Mouse (Mus musculus) hindbrain, embryonic 14.5 days (tissue): ENCODE measurements around the gene Galnt16. TPM values are rescaled to one million over a fixed set of nuclear protein-coding genes. Genes with fewer than 3 reads are reported as not detected.

Experiments used
- ATAC-seq: fragments of 200-750 bp; cut with Nextera tagmentation; 2 replicates; pipeline ENCODE4 v1.8.0; 2017; ENCODE audit warnings: moderate number of reproducible peaks, mild to moderate bottlenecking, moderate TSS enrichment, moderate library complexity; ENCODE audit not compliant: low FRiP score
- DNase-seq: peaks from one replicate; pipeline ENCODE4 v3.0.0-alpha.2; 2015; ENCODE audit warnings: low spot score
- H3K27ac ChIP-seq: fragments of 300-500 bp; sonication (generic); 2 replicates; pipeline ENCODE4 v1.5.1; 2014; ENCODE audit warnings: mild to moderate bottlenecking, moderate library complexity
- H3K27me3 ChIP-seq: fragments of 300-500 bp; sonication (generic); 2 replicates; pipeline ENCODE4 v1.6.1; 2014; ENCODE audit warnings: mild to moderate bottlenecking, low read length, mixed read lengths; ENCODE audit not compliant: control insufficient read depth, insufficient read depth
- H3K36me3 ChIP-seq: fragments of 300-500 bp; sonication (generic); replicated peaks from 2 replicates; pipeline ENCODE4 v1.6.1; 2014; ENCODE audit not compliant: control insufficient read depth, insufficient read depth
- H3K4me1 ChIP-seq: fragments of 300-500 bp; sonication (generic); replicated peaks from 2 replicates; pipeline ENCODE4 v1.6.1; 2014; ENCODE audit warnings: antibody characterized with exemption, low read length, mixed read lengths; ENCODE audit not compliant: control insufficient read depth, insufficient read depth
- H3K4me2 ChIP-seq: fragments of 300-500 bp; sonication (generic); replicated peaks from 2 replicates; pipeline ENCODE4 v1.6.1; 2014; ENCODE audit warnings: mild to moderate bottlenecking, moderate library complexity
- H3K4me3 ChIP-seq: fragments of 300-500 bp; sonication (generic); replicated peaks from 2 replicates; pipeline ENCODE4 v1.5.1; 2014; ENCODE audit warnings: mild to moderate bottlenecking, low read length
- H3K9ac ChIP-seq: fragments of 300-500 bp; sonication (generic); 2 replicates; pipeline ENCODE4 v1.6.1; 2014
- H3K9me3 ChIP-seq: fragments of 300-500 bp; sonication (generic); 2 replicates; pipeline ENCODE4 v1.6.1; 2016; ENCODE audit warnings: low read length; ENCODE audit not compliant: control insufficient read depth
- WGBS: fragments of 180-500 bp; shearing (Covaris S2); extraction: QIAGEN DNeasy Blood & Tissue Kit; methylation state at CpG from one replicate; pipeline ENCODE4 v1.1.7; 2014; 5-methylcytosine and 5-hydroxymethylcytosine counted together
- polyA plus RNA-seq: library from polyadenylated mRNA; unstranded; fragments of >200 nt; fragmentation: Nextera tagmentation; extraction: Ambion mirVana; gene quantifications from 2 replicates; pipeline ENCODE4 v1.2.1, GENCODE M21; 2014

Gene Galnt16
- polyA plus RNA-seq, 1 experiment from 2014 or later, result 21.2 TPM

GRCm38 (mm10) chr12:80601597-80602269 lies 83.7 kb downstream of the Galnt16 start:
- 76% methylated on average over 9 of the region's 9 CpGs for WGBS

DNA sequence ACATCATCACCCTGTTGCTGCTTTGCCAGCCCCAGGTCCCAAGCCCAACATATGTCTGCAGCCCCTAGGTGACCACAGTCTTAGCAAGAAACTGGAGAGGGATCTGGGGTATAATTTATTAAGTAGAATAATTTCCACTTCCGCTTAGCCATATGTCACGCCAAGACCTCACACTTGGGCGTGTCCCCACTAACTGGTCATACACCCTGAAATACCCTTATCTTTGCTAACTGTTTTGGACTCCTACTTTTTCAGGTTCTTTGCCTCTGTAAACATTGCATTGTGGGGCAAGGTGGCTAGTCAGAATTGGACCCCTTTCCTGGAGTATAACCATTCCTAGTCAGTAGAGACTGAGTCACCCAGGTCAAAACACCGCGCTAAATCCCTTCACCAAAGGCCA lies 84.4 kb downstream of the Galnt16 start:
- H3K9me3 ChIP-seq, result no peaks in the 10 kb centered on the region
- H3K9ac ChIP-seq, result no peak overlapping the region
- H3K4me3 ChIP-seq, result no peak overlapping the region
- WGBS, result 97% methylated on average over 5 of the region's 5 CpGs
- no peak for ATAC-seq
- no peak for DNase-seq
- H3K27me3 ChIP-seq, result no peaks in the 10 kb centered on the region
- H3K27ac ChIP-seq, result no peak overlapping the region
- H3K4me2 ChIP-seq, result no peak overlapping the region
- peaks cover 9% of the 10 kb centered on the region for H3K36me3 ChIP-seq
- H3K4me1 ChIP-seq, result 0 out of 2 replicates have a peak, but pooled peaks cover 6% of the 10 kb centered on the region

More at GRCm38 (mm10) chr12:80601597-80602269, 83.7 kb downstream of the Galnt16 start:
- DNase-seq, result no peak
- H3K27ac ChIP-seq, result no peak overlapping the region
- H3K9me3 ChIP-seq, result no peaks in the 10 kb centered on the region
- ATAC-seq, result no peak
- H3K4me3 ChIP-seq, result no peak overlapping the region
- no peak overlapping the region for H3K4me2 ChIP-seq
- peaks cover 9% of the 10 kb centered on the region for H3K36me3 ChIP-seq
- 0 out of 2 replicates have a peak, but pooled peaks cover 6% of the 10 kb centered on the region for H3K4me1 ChIP-seq
- H3K27me3 ChIP-seq, result no peaks in the 10 kb centered on the region
- H3K9ac ChIP-seq, result no peak overlapping the region

DNA sequence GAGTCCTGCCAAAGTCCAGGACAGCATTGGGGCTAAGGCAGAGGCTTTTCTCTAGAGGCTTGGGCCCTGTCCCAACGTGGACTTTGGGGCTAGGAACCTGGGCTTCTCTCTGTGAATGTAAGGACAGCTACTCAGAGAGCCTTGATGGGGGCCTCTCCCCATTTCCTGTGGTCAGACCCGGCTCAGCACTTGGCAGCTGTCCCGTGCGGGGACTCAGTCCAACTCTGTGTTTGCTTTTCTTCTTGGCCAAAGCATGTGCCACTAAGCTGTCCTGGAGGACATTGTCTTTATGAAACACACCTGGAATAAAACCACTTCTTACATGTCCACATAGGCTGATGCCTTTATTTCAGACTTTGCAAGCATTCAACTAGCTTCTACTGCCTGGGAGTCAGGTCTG lies 85.5 kb downstream of the Galnt16 start:
- Histone ChIP-seq H3K9ac (no peak overlapping the region), H3K4me3 (no peak overlapping the region), H3K27ac (no peak overlapping the region; the same call in 1 of the 2 replicates), H3K4me1 (0 out of 2 replicates have a peak, but pooled peaks cover 6% of the 10 kb centered on the region), H3K4me2 (no peak overlapping the region), H3K27me3 (no peaks in the 10 kb centered on the region), H3K9me3 (no peaks in the 10 kb centered on the region), H3K36me3 (peaks cover 6% of the 10 kb centered on the region)
- ATAC-seq (no peak), DNase-seq (no peak)
- WGBS, result 70% methylated on average over 4 of the region's 4 CpGs

DNA sequence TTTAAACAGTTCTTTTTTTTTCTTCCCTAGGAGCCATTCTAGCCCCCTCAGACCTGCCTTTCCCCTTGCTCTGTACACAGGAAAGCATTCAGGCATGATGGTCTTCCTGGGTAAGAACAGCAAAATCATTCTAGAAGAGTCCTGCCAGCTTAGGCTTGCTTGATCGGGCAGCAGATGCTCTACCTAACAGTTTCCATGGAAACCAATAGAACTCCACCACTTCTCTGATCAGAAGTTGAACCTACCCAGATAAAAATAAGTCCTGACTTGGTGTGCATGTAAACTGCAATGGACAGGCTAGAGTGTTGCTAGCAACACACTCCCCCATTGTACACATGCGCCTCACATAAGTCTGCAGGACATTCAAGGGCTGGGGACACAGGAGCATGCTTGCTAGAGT lies 86.1 kb downstream of the Galnt16 start:
- Histone ChIP-seq H3K9me3 (no peaks in the 10 kb centered on the region), H3K4me1 (0 out of 2 replicates have a peak, but pooled peaks cover 6% of the 10 kb centered on the region), H3K27ac (0 out of 2 replicates have a peak overlapping the region, but pooled peaks have one; percentile 26), H3K36me3 (peaks cover 6% of the 10 kb centered on the region), H3K27me3 (no peaks in the 10 kb centered on the region), H3K9ac (no peak overlapping the region), H3K4me2 (no peak overlapping the region), H3K4me3 (no peak overlapping the region)
- ATAC-seq, result no peak
- DNase-seq, result no peak
- 73% methylated on average over 2 of the region's 2 CpGs for WGBS

DNA sequence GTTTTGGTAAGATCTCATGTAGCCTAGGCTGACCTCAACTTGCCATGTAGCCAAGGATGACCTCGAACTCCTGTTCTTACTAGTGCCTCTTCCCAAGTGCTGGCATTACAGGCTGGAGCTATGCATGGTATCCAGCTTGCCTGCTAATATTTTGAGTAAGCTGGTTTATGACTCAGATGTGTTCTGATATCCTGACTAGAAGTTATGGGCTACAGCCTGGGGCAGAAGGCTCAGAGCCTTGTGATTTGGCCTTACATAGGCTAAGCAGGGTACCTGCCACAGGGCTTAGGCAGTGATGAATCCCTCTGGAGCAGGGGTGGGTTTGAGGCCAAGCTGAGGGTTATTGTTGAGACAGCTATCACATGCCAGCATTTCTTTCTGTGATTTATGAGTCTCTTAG lies 90.5 kb downstream of the Galnt16 start:
- WGBS, result 91% methylated on average over 1 of the region's 1 CpGs
- Histone ChIP-seq H3K4me2 (no peak overlapping the region), H3K27ac (no peak overlapping the region), H3K36me3 (no peaks in the 10 kb centered on the region; the same call in 1 of the 2 replicates), H3K9ac (no peak overlapping the region), H3K4me3 (no peak overlapping the region), H3K9me3 (no peaks in the 10 kb centered on the region), H3K27me3 (no peaks in the 10 kb centered on the region), H3K4me1 (0 out of 2 replicates have a peak, but pooled peaks cover 6% of the 10 kb centered on the region)
- no peak for ATAC-seq
- DNase-seq, result no peak

GRCm38 (mm10) chr12:80609928-80610327 lies 91.9 kb downstream of the Galnt16 start:
- Histone ChIP-seq H3K36me3 (no peaks in the 10 kb centered on the region), H3K9me3 (no peaks in the 10 kb centered on the region), H3K27ac (no peak overlapping the region), H3K4me2 (no peak overlapping the region), H3K4me3 (no peak overlapping the region), H3K9ac (no peak overlapping the region), H3K4me1 (no peaks in the 10 kb centered on the region), H3K27me3 (no peaks in the 10 kb centered on the region)
- no peak for DNase-seq
- no peak for ATAC-seq
- WGBS, result 80% methylated on average over 3 of the region's 3 CpGs

DNA sequence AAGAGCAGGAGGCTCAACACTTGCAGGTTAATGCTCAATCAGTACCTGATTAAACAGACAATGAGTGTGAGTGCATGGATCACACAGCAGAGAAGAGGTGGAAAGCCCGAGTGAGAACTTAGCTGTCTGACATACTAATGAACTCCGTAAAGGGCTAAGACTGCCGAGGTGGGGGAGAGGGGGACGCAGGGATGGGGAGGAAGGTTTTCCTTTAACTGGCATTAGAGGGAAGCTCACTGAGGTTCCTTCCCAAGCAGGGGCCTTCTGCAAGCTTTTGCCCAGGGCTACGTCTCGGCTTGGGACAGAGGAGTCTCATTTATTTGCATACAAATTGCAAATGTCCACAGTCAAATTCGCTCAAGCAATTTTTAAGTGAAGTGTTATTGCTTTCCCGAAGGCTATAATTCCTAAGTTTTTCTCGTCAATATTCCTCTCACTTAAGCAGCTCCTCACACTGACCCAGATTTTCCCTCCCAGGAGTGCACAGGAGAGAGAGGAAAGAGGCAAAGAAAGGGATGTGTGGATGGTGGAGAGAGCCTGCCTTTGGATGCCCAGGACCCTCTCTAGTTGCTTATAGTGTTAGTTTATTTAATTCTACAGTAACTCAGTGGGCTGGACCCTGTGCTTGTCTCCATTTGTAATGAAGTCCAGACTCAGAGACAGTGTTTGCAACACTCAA lies 94.2 kb downstream of the Galnt16 start:
- peak; percentile 51; the same call in 1 of the 2 replicates for ATAC-seq
- H3K4me2 ChIP-seq, result no peak overlapping the region

DNA sequence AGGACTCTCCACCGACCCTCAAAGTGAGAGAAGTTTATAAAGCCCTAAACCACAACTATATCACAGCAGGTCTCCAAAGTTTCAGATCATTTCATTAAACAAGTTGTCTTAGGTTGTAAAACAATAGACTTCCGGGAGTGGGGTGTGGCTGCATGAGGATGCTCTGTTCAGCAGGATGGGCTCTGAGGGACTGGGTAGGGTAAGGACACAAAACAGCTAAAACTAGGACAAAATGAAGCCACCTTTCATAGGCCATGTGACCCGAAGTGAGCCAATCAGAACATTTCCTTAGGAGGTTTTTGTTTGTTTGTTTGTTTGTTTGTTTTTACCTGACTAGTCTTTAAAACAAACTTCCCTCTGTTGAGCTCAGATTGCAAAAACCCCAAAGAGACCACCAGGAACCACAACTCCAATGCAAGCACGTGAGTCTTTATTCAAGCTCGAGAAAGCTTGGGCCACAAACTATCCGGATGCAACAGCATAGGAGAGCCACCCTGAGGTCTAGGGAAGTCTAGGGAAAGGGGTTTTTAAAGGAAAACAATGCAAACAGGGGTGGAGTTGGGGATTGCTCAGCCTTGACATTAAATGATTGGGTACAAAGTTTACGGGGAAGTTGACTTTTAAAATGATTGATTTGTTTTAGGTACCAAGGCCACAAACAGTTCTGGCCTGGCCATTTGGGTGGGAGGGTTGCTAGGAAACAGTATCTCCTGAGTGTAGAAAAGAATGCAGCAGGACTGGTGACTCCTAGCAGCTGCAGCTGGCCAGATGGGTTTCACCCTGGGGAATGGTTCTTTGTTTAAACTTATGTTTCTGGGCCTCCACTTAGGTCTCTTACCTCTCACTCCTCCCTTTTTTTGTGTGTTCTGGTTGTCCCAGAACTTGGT lies 97.5 kb downstream of the Galnt16 start:
- WGBS, result 48% methylated on average over 7 of the region's 7 CpGs
- no peak overlapping the region for H3K27ac ChIP-seq
- no peak for DNase-seq
- no peaks in the 10 kb centered on the region for H3K36me3 ChIP-seq
- H3K27me3 ChIP-seq, result no peaks in the 10 kb centered on the region
- no peak overlapping the region for H3K9ac ChIP-seq
- H3K4me3 ChIP-seq, result no peak overlapping the region
- H3K9me3 ChIP-seq, result no peaks in the 10 kb centered on the region
- no peaks in the 10 kb centered on the region for H3K4me1 ChIP-seq
- ATAC-seq, result no peak
- H3K4me2 ChIP-seq, result no peak overlapping the region

More for the DNA sequence above, 94.2 kb downstream of the Galnt16 start:
- Histone ChIP-seq H3K9me3 (no peaks in the 10 kb centered on the region), H3K4me1 (no peaks in the 10 kb centered on the region), H3K9ac (no peak overlapping the region), H3K27ac (peak overlapping the region; percentile 59; the same call in 1 of the 2 replicates), H3K36me3 (no peaks in the 10 kb centered on the region), H3K27me3 (no peaks in the 10 kb centered on the region), H3K4me3 (no peak overlapping the region)
- 48% methylated on average over 9 of the region's 9 CpGs for WGBS
- DNase-seq, result no peak

GRCm38 (mm10) chr12:80620501-80620900 lies 102.4 kb downstream of the Galnt16 start:
- H3K36me3 ChIP-seq, result no peaks in the 10 kb centered on the region
- no peaks in the 10 kb centered on the region for H3K27me3 ChIP-seq
- H3K4me3 ChIP-seq, result no peak overlapping the region
- no peak for DNase-seq
- no peak overlapping the region for H3K4me2 ChIP-seq
- WGBS, result 80% methylated on average over 5 of the region's 5 CpGs
- no peak overlapping the region for H3K27ac ChIP-seq
- H3K4me1 ChIP-seq, result no peaks in the 10 kb centered on the region
- ATAC-seq, result no peak
- no peaks in the 10 kb centered on the region for H3K9me3 ChIP-seq
- no peak overlapping the region for H3K9ac ChIP-seq
